Mouse (Mus musculus) E14TG2a.4 (cell line): ENCODE measurements around the gene Scfd2.

Experiments
- CTCF ChIP-seq: conservative IDR thresholded peaks from 2 replicates; pipeline ENCODE4 v1.5.1; 2014; ENCODE audit warnings: low read length
- NANOG ChIP-seq: IDR thresholded peaks from 2 replicates; pipeline ENCODE4 v1.6.1; 2014; ENCODE audit warnings: borderline replicate concordance, low read length, mixed read lengths
- POU5F1 ChIP-seq: IDR thresholded peaks from 2 replicates; pipeline ENCODE4 v1.6.1; 2014; ENCODE audit warnings: low read length, borderline replicate concordance

DNA sequence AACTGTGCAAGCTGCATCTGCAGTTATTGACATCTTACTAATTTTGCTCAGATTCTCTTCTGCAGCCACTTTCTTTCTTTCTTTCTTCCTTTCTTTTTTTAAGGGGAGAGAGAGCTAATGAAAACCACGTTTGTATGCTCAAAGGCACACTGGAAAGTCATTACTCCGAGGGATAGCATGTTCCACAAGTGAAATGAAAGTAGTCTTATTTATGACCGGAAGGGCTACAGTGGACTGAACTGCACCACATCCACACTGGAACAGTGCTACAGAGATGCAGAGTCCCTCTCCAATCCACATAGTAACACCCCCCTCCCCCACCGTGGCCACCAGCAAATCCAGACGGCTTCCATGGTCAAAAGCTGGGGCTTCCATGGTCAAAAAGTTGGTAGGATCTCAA is 224.3 kb downstream of the Scfd2 start:
- TF ChIP-seq CTCF, result no peak
- no peak for TF ChIP-seq NANOG
- TF ChIP-seq POU5F1, result no peak
